Mouse (Mus musculus): ENCODE data around the gene Rab4b.

- no peak for TF ChIP-seq CTCF (IDR thresholded peaks at IDR 0.05; ENCODE audit: low read depth, low read length)
- no peak for TF ChIP-seq POLR2A (IDR thresholded peaks at IDR 0.05; ENCODE audit: borderline replicate concordance, low read depth, low read length)
These were observed 7.7 kb downstream of the Rab4b start for GRCm38 (mm10) chr7:27170981-27171380.
